Mouse (Mus musculus) heart, adult 9 months (tissue): ENCODE results near the gene C1qtnf4.

Source experiments
- DNase-seq, 2 experiments: peaks; one replicate each; pipeline ENCODE4 v3.0.0; 2022; ENCODE audit warnings: low spot score in 2 of 2

The C1qtnf4 gene

GRCm38 (mm10) chr2:90931829-90932228, 46.2 kb downstream of the C1qtnf4 start:
- DNase-seq, result no peak

- no peak for DNase-seq
Observed at GRCm38 (mm10) chr2:90932273-90932672, 46.6 kb downstream of the C1qtnf4 start.

- DNase-seq, result no peak
Observed at GRCm38 (mm10) chr2:90938362-90938761, 52.7 kb downstream of the C1qtnf4 start.

- peak in 1 of 2 experiments; percentile 8 for DNase-seq
Observed at GRCm38 (mm10) chr2:90939750-90940149, 54.1 kb downstream of the C1qtnf4 start.
